Mouse (Mus musculus) thymus, postnatal 14 days (tissue): ENCODE results near the gene Dcakd.

Source experiments
- DNase-seq: peaks from one replicate; pipeline ENCODE4 v3.0.0; 2021

Dcakd gene

DNA sequence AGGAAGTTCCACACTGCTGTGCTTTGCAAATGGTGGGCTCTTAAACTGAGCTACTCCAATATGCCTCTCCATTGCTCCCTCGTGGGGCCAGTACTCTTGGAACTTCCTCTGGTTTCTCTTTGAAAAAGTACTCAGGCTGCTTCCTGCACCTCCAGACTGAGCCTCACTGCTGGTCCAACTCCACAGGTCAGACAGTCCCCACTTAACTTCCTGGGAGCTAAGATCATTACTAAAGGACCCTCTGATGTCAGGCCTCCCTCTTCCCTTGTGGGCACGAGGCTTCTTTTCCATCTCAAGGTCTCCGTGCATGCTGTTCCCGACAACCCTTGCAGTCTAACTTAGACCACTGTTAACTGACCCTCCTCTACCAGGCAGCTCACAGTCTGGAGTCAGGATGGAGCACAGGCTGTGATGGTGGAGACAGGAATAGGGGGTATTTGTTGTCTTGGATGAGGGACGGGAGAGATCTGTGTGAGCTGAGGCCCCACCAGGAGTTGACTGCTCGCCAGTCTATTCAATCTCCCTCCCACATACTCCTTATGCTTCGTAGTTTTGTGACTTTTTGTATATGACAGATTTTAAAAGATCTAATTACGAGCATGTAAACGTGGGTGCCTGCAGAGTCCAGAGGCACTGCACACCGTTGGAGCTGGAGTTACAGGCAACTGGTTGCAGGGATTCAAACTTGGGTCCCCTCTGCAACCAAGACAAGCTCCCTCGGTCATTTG is 22.7 kb downstream of the Dcakd start:
- DNase-seq = no peak

GRCm38 (mm10) chr11:103004852-103005251 is 23.3 kb downstream of the Dcakd start:
- no peak for DNase-seq

DNA sequence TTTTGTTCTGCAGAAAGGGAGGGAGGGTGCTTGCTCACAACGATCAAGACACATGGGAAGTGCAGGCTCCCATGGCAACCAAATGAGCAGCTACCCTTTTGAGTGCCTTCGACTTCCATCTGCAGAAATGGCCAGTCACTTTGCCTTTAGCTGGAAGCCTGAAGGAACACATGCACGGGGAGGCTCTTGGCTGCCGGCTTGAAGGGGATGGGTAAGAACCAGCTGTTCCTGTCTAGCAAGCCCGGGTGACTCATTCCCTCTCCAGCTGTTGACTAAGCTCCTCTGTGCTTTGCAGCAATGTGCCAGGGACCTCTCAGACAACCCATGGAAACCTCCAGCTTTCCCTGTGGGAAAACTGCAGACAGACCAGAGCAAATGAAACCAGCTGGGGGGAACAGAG is 24.9 kb downstream of the Dcakd start:
- no peak for DNase-seq

GRCm38 (mm10) chr11:103001063-103001462 is 27.1 kb downstream of the Dcakd start:
- DNase-seq = no peak

GRCm38 (mm10) chr11:103000111-103000510 is 28.0 kb downstream of the Dcakd start:
- DNase-seq = no peak

DNA sequence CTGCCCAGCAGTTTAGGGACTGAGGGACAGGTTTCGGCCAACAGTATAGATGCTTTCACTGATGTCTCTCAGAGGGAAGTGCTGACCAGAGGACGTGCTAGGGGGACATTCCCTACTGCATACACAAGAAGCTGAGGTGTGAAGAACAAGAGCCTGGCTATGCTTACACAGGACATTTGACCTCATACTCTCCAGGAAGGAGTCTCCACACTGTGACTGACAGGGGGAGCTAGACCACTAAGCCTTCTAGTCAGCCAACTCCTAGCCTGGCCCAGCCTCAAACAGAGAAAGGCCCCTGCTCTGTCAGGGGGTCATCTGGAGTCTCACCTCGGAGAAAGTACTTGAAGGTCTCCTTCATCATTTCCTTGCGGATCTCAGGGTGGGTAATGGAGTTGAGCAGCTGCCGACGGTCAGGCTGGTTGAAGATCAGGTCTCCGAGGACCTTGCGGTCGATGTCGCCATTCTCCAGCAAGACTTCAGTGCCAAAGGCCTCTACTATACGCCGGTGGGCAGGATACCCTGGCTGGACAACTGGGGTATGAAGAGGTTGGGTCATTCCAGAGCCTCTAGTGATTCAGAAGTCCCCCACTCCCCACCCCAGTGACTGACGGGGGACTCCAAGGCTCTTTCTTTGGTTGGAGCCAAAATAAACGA is 28.7 kb downstream of the Dcakd start:
- DNase-seq = peak; percentile 30

GRCm38 (mm10) chr11:102998577-102999316 is 29.4 kb downstream of the Dcakd start:
- DNase-seq = peak; percentile 65

GRCm38 (mm10) chr11:102998254-102998576 is 29.9 kb downstream of the Dcakd start:
- DNase-seq = peak; percentile 38

GRCm38 (mm10) chr11:102996991-102997770 is 31.0 kb downstream of the Dcakd start:
- DNase-seq = no peak

GRCm38 (mm10) chr11:102996385-102996784 is 31.7 kb downstream of the Dcakd start:
- DNase-seq = no peak

DNA sequence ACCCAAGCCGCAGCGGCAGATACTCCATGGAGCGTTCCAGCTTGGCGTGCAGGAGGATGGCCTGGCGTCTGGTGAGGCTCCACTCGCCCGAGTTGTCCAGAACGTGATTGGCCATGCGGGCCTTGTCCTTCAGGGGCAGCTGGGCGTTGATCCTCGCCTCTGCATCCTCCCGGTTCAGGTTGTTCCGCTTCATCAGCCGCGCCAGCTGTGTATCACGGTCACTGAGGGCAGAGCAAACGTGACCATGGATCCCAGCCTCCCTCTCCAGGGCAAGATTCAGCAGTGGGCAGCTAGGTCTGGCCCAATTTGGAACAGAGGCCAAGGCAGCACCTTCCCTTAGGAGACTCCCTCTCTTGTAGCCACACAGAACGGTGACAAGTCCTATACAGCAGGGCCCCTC is 33.2 kb downstream of the Dcakd start:
- no peak for DNase-seq

GRCm38 (mm10) chr11:102993420-102994029 is 34.6 kb downstream of the Dcakd start:
- DNase-seq = no peak

GRCm38 (mm10) chr11:102992940-102993339 is 35.2 kb downstream of the Dcakd start:
- DNase-seq = peak; percentile 78

DNA sequence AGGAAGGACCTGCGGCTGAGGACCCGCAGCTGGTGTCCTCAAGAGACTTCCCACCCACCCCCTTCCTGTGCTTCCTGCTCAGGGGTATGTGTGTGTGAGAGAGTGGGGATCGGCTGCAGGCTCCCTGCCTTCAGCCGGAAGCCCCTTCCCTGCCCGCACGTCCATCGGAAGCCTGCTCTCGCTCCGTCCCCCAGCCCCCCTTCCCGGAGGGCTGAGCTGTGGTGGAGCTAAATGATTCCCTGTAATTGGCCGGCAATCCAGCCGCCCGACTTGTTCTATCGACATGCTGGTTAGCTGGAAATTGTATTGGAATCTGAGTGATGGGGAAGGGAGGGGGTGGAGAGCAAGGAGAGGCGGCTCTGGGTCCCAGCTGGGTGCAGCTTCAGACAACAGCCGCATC is 36.5 kb downstream of the Dcakd start:
- peak; percentile 25 for DNase-seq

DNA sequence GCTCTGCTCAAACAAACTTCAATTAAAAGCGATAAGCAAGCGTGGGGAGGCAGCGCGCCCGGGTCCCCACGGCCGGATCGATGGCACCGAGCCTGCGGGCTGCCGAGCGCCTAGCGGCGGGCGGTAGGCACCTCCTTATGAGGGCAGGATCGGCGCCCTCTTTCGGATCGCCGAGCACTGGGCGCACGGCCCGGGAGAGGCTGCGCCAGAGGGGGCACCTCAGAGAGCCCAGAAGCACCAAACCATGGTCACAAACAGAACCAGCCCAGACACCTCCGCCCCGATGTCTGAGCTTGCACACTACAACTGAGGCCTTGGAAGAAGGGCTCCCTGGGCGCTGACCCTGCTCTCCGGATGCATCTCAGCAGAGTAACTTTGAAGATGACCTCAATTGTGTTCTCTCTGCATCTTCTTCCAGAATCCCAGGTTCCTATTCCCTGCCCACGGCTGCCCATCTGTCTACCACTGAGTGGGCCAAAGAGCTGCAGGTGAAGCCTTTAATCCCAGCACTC is 37.9 kb downstream of the Dcakd start:
- DNase-seq = peak; percentile 64

DNA sequence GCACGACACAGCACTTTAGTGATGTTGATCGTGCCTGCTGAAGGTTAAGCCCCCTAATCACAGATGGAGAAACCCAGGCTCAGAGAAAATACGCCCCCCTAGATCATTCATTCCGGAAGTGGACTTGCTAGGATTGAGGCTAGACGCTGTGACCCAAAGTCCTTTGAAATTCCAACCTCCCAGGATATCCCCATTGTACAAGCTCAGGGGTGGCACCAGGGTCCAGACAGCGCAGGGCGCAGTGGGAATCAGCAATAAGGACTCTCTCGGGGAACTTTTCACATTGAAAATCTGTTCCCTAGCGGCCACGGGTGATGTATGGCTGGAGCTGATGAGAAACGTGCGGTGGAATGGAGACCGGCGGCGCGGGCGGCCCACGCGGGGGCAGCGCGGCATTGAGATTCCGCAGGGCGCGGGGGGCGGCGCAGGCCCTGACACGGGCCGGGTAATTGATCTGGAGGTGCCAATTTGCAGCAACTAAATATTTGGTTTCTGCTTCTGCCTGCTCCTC is 38.4 kb downstream of the Dcakd start:
- no peak for DNase-seq

GRCm38 (mm10) chr11:102985160-102985559 is 43.0 kb downstream of the Dcakd start:
- DNase-seq = no peak

- DNase-seq = no peak
Measured at GRCm38 (mm10) chr11:102984615-102985014, 43.5 kb downstream of the Dcakd start.

DNA sequence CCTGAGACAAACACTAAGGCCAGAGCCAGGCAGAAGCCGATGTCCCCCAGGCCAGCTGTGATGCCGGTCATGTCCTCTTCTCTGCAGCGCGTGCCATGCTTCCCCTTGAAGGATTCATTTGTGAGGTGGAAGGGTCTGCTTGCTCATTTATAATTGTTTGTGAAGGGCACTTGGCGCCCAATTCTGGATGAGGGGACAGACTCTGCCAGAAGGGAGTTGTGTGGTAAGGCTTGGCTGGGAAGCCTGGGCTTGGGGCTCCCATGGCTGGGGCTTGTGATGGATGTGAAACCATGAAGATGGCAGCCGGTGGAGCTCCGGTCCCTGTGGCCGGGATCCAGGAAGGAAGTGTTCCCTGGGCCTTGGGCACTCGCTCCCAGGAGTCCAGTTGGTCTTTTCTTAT is 44.0 kb downstream of the Dcakd start:
- DNase-seq = no peak

DNA sequence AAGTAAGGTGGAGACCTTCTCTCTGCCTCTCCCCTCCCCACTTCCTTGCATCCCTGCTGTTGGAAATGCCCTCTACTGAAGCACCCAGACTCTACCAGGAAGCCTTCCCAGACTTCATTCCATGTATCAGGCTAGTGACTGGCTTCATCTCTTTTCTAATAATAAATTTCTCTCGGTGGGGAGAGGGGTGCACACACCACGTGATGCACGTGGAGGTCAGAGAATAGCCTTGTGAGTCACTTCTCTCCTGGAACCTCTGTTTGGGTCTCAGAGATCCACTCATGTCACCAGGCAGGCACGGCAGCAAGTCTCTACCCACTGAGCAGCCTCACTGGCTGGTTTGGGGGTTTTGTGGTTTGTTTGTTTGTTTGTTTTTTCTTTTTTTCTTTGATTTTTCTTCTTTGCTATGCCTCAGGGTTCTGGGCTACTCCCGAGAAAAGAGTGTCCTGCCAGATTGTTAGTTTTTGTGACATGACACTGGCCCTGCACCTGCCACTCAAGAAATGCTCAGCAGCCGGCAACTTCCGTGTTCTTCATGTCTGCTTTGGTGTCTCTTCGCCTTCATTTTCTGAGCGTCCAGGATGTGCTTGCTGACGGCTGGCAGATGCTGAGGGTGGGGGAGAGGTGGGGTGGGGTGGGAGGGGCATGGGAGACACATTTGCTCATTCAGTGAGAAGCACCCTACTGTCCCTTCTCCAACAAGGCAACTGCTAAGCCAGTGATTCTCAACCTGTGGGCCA is 46.8 kb downstream of the Dcakd start:
- DNase-seq = peak; percentile 53

DNA sequence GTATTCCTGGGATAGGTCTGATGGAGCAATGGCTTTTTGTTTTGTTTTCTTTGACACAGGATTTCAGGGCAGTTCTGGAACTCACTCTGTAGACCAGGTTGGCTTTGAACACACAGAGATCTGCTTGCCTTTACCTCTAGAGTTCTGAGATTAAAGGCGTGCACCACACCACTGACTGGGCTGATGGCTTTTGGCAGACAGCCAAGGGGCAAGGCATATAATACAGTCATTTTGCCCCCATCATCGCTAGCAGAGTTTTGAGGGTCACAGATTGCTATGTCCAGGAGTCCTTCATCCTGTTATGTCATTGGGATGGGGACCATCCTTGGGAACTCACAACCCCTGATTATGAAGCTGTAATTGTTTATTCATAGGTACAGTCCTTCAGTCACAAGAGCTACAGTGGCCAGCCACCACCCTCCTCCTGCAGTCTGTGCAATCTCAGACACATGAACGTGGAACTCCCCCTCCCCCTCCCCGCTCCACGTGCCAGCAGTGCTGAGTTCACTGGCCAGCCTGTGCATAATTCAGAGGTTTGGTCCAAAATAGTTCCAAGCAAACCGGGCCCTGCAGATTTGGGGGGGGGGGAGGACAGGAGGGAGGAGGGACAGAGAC is 50.0 kb downstream of the Dcakd start:
- no peak for DNase-seq
